Mouse (Mus musculus) embryonic fibroblast, embryonic 13.5 days (primary cell): ENCODE measurements around the gene Gm20772. TPM values are rescaled to one million over a fixed set of nuclear protein-coding genes. Genes with fewer than 3 reads are reported as not detected.
"Not testable (repeated sequence)": the region's sequence is repeated elsewhere in the genome, so short reads cannot be mapped to it uniquely, and the experiment has no call there.

Experiments
- H3K27ac ChIP-seq: 2 replicates; pipeline ENCODE4 v1.5.1; 2012; ENCODE audit warnings: low read length, control low read depth, inconsistent platforms; ENCODE audit not compliant: insufficient read depth
- H3K4me1 ChIP-seq: 2 replicates; pipeline ENCODE4 v1.6.1; 2011; ENCODE audit warnings: low read length; ENCODE audit not compliant: control insufficient read depth, insufficient read depth
- H3K4me3 ChIP-seq: 2 replicates; pipeline ENCODE4 v1.5.1; 2011; ENCODE audit warnings: mild to moderate bottlenecking, control low read depth, low read length; ENCODE audit not compliant: insufficient read depth
- polyA plus RNA-seq: library from polyadenylated mRNA; stranded (reverse); fragments of >200 nt; gene quantifications from 2 replicates; pipeline ENCODE4 v1.2.4, GENCODE M21; 2011; ENCODE audit warnings: low read depth; ENCODE audit not compliant: missing spikeins, insufficient read length

Gene Gm20772
- not detected in 2 replicates for polyA plus RNA-seq

GRCm38 (mm10) chrY:17874441-17874840, at the start of gene Gm20772, which contains the start of gene Gm20831:
TSS of gene Gm20772 (plus strand) at chrY:17874741.
TSS of gene Gm20831 (plus strand) at chrY:17874741.
- H3K4me3 ChIP-seq, H3K4me1 ChIP-seq, H3K27ac ChIP-seq: not testable (repeated sequence)

- not testable (repeated sequence) for H3K4me3 ChIP-seq, H3K4me1 ChIP-seq, H3K27ac ChIP-seq
Observed at GRCm38 (mm10) chrY:17846166-17846565, 28.4 kb upstream of the Gm20772 start, which contains the start of gene Gm21904. TSS of gene Gm21904 (minus strand) at chrY:17846266.

Other genes with a start within 250 kb of the Gm20772 start
- gene Gm21904, start 28.5 kb upstream of the Gm20772 start, polyA plus RNA-seq: not detected in 2 replicates
- not detected in 2 replicates for gene Gm20831, start within 50 bp of the Gm20772 start, polyA plus RNA-seq
- gene Srsy, start 62.6 kb downstream of the Gm20772 start, polyA plus RNA-seq: not detected in 2 replicates
- not detected in 2 replicates for gene Gm21764, start 187.1 kb downstream of the Gm20772 start, polyA plus RNA-seq
- gene Ssty1, start 214.4 kb downstream of the Gm20772 start, polyA plus RNA-seq: not detected in 2 replicates